Mouse (Mus musculus) embryonic fibroblast, embryonic 13.5 days (primary cell): ENCODE measurements around the gene Tmem88b.

Experiments
- CTCF ChIP-seq: IDR thresholded peaks from 2 replicates; pipeline ENCODE4 v1.5.1; 2011; ENCODE audit warnings: mild to moderate bottlenecking, control low read depth, low read length, moderate library complexity, borderline replicate concordance; ENCODE audit not compliant: insufficient read depth
- POLR2A ChIP-seq: IDR thresholded peaks from 2 replicates; pipeline ENCODE4 v1.6.1; 2011; ENCODE audit warnings: low read depth, mild to moderate bottlenecking, control low read depth, low read length, moderate library complexity

GRCm38 (mm10) chr4:155831205-155831766, 45.6 kb upstream of the Tmem88b start, which contains the start of gene Aurkaip1:
- TF ChIP-seq CTCF (peak; percentile 92), POLR2A (peak; percentile 75)
